Mouse (Mus musculus) CD8-positive naive resting alpha-beta T cell, adult 2 months (primary cell): Measurements from ENCODE around the gene Coq7.

ENCODE experiments used
- DNase-seq, 2 experiments: peaks; one replicate each; pipeline ENCODE4 v3.0.0; 2022; ENCODE audit warnings: low read depth in 2 of 2, low spot score in 2 of 2

Gene Coq7

DNA sequence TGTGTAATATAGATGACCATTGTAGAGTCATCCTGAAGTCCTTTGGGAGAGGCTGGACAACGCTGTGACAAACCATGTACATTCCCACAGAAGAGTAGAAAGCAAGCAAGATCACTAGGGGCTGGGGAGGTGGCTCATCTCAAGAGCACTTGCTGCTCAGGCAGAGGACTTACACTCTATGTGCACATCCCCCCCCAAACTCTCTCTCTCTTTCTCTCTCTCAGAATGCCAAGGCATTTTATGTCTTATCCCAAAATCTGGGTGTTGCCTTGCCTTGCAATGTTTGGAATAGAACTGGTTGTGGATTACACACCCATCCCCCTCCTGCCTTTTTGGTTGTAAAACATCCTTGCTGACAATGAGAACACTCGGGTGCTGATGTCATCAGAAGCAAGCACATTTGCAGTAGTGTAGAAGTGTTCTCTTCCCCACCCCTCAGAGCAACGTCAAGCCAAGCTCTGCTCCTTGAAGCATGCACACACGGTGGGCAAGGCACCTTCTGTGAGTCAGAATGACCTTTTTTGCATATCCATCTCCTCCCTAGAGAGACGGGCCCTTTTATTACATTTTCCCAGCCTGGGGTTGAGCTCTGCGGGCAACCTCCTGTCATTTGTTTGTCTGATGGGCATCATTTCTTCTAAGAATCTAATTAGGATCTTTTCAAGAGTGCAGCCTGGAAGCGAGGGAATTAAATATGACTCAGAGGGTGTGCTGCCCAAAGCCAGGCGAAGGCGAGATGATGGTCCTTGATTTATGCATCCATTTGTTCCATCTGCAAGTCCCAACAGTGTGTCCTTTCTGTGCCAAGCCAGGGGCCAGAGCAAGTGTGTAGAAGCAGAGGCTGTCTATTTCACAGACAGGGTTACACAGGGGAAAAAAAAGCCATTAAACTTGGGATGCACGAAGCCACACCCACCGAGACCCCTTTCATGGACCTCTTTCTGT lies 70.1 kb downstream of the Coq7 start:
- no peak for DNase-seq

GRCm38 (mm10) chr7:118461400-118462136 lies 71.6 kb downstream of the Coq7 start:
- DNase-seq: no peak
